Mouse (Mus musculus): ENCODE measurements around the gene Polr2l. TPM values are rescaled to one million over a fixed set of nuclear protein-coding genes. Genes with fewer than 3 reads are reported as not detected.
A peak's percentile ranks its signal among the peaks of the same experiment; 100 is the strongest.

Polr2l gene
- polyA plus RNA-seq, 1 experiment from 2014 or later: 57.1 TPM

DNA sequence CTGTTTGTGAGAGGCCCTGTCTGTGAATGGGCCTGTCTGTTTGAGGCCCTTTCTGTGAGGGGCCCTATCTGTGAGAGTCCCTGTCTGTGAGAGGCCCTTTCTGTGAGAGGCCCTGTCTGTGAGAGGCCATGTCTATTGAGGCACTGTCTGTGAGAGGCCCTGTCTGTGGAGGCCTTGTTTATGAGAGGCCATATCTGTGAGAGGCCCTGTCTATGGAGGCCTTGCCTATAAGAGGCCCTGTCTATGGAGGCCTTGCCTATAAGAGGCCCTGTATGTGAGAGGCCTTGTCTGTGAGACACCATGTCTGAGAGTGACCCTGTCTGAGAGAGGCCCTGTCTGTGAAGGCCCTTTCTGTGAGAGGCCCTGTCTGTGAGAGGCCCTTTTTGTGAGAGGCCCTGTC, 33.2 kb upstream of the Polr2l start:
- peak overlapping the region; percentile 74 for H3K27ac ChIP-seq (ENCODE audit: low read length)
- peak; percentile 89 for ATAC-seq
- H3K4me1 ChIP-seq (ENCODE audit: control insufficient read depth, insufficient read depth, low read length): peaks cover 10% of the 10 kb centered on the region
- H3K36me3 ChIP-seq (ENCODE audit: control insufficient read depth, insufficient read depth, low read length): 0 out of 2 replicates have a peak, but pooled peaks cover 6% of the 10 kb centered on the region
- no peak overlapping the region for H3K9ac ChIP-seq (ENCODE audit: low read depth, low read length)
- no peak overlapping the region for H3K4me3 ChIP-seq (ENCODE audit: low read length)
- no peaks in the 10 kb centered on the region for H3K27me3 ChIP-seq (replicated peaks; ENCODE audit: control insufficient read depth, insufficient read depth, low read length)
- no peaks in the 10 kb centered on the region for H3K9me3 ChIP-seq (ENCODE audit: control insufficient read depth, low read length)
- H3K4me2 ChIP-seq (ENCODE audit: low read depth, low read length): no peak overlapping the region

DNA sequence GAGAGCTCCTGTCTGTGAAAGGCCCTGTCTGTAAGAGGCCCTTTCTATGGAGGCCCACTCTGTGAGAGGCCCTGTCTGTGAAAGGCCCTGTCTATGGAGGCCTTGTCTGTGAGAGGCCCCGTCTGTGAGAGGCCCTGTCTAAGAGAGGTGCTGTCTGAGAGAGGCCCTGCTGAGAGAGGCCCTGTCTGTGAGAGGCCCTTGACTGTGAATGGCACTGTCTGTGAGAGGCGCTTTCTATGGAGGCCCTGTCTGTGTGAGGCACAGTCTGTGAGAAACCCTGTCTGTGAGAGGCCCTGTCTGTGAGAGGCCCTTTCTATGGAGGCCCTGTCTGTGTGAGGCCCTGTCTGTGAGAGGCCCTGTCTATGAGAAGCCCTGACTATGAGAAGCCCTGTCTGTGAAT, 31.3 kb upstream of the Polr2l start:
- H3K9ac ChIP-seq (ENCODE audit: low read depth, low read length): no peak overlapping the region
- no peaks in the 10 kb centered on the region for H3K27me3 ChIP-seq (replicated peaks; ENCODE audit: control insufficient read depth, insufficient read depth, low read length)
- 80% methylated on average over 2 of the region's 2 CpGs for WGBS
- peaks cover 10% of the 10 kb centered on the region for H3K4me1 ChIP-seq (ENCODE audit: control insufficient read depth, insufficient read depth, low read length)
- H3K9me3 ChIP-seq (ENCODE audit: control insufficient read depth, low read length): no peaks in the 10 kb centered on the region
- H3K36me3 ChIP-seq (ENCODE audit: control insufficient read depth, insufficient read depth, low read length): 0 out of 2 replicates have a peak, but pooled peaks cover 6% of the 10 kb centered on the region
- no peak overlapping the region for H3K4me3 ChIP-seq (ENCODE audit: low read length)
- ATAC-seq: no peak
- H3K27ac ChIP-seq (ENCODE audit: low read length): no peak overlapping the region
- H3K4me2 ChIP-seq (ENCODE audit: low read depth, low read length): no peak overlapping the region

DNA sequence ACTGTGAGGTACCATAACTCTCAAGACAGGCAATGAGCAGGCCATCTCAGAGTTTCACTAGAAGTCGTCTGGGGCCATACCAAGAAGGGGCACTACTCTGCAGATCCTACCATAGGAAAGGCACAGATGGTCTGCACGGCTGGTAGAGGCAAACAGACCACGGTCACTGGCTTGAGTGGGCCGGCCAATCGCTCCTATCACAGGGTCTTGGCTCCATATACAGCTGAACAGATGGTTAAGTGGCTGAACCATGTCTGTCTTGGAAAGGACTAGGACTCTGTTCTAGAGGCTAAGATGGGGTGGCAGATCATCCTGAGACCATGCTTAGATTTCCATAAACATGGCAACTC, 27.6 kb upstream of the Polr2l start:
- Histone ChIP-seq H3K9ac (ENCODE audit: low read depth, low read length) (no peak overlapping the region), H3K4me2 (ENCODE audit: low read depth, low read length) (no peak overlapping the region), H3K27ac (ENCODE audit: low read length) (no peak overlapping the region), H3K27me3 (replicated peaks; ENCODE audit: control insufficient read depth, insufficient read depth, low read length) (no peaks in the 10 kb centered on the region), H3K36me3 (ENCODE audit: control insufficient read depth, insufficient read depth, low read length) (no peaks in the 10 kb centered on the region), H3K9me3 (ENCODE audit: control insufficient read depth, low read length) (no peaks in the 10 kb centered on the region), H3K4me3 (ENCODE audit: low read length) (no peak overlapping the region), H3K4me1 (ENCODE audit: control insufficient read depth, insufficient read depth, low read length) (peaks cover 7% of the 10 kb centered on the region)
- ATAC-seq: no peak
- WGBS: 94% methylated on average over 5 of the region's 5 CpGs

DNA sequence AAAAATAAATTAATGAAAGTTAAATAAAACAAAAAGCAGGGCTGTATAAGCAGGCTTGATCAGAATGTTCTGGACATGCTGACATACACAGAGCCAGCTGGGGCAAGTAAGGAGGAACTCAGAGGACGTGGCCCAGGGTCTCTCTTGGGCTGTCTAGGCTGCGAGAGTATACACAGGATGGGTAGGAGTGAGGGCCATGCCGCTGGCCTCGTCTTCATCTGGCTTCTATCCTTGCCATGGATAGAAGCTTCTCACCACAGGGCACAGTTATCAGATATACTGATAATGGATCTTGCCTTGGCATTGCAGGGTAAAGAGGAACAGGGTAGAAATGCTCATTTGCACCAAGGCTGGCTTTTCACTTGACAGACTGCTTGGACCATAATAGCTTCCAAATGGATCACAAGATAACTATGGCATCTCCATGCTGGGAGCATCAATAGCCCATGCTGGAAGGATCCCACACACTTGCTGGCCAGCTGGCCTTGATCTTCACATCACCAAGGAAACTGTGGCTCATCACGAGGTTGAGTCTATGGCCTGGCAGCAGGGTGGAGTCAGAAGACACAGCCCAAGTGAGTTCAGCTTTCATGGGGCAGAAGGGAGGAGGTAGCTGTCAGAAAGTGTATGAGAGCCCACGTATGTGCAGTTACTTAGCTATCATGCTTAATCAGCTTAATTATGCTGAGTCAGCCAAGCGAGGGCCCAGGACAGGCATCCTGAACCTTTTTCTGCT, 27.1 kb upstream of the Polr2l start:
- no peaks in the 10 kb centered on the region for H3K36me3 ChIP-seq (ENCODE audit: control insufficient read depth, insufficient read depth, low read length)
- no peak overlapping the region for H3K27ac ChIP-seq (ENCODE audit: low read length)
- no peak overlapping the region for H3K4me3 ChIP-seq (ENCODE audit: low read length)
- no peak overlapping the region for H3K4me2 ChIP-seq (ENCODE audit: low read depth, low read length)
- no peak for ATAC-seq
- H3K9me3 ChIP-seq (ENCODE audit: control insufficient read depth, low read length): no peaks in the 10 kb centered on the region
- H3K27me3 ChIP-seq (replicated peaks; ENCODE audit: control insufficient read depth, insufficient read depth, low read length): no peaks in the 10 kb centered on the region
- H3K9ac ChIP-seq (ENCODE audit: low read depth, low read length): no peak overlapping the region
- 84% methylated on average over 7 of the region's 7 CpGs for WGBS
- H3K4me1 ChIP-seq (ENCODE audit: control insufficient read depth, insufficient read depth, low read length): peaks cover 7% of the 10 kb centered on the region

DNA sequence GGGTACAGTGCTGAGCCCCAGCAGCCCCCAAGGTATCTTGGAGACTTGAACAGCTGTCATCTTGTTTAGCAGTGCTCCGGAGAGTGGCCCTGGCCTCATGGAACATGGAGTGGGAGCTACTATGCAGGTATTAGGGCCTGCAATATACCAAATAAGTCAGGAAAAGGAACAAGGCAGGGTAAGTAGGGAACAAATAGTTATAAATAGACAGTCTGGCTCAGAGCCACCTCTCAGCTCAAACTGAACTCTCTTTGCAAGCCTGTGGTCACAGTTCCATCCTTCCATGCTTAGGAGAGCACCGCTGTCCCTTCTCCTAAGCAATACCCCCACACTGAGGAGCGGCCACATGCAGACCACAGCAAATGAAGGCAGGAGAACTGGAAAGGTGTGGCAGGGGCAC, 22.7 kb upstream of the Polr2l start:
- Histone ChIP-seq H3K4me2 (ENCODE audit: low read depth, low read length) (no peak overlapping the region), H3K27me3 (replicated peaks; ENCODE audit: control insufficient read depth, insufficient read depth, low read length) (no peaks in the 10 kb centered on the region), H3K9me3 (ENCODE audit: control insufficient read depth, low read length) (no peaks in the 10 kb centered on the region), H3K4me3 (ENCODE audit: low read length) (no peak overlapping the region), H3K9ac (ENCODE audit: low read depth, low read length) (no peak overlapping the region), H3K4me1 (ENCODE audit: control insufficient read depth, insufficient read depth, low read length) (no peaks in the 10 kb centered on the region), H3K27ac (ENCODE audit: low read length) (no peak overlapping the region), H3K36me3 (ENCODE audit: control insufficient read depth, insufficient read depth, low read length) (peaks cover 5% of the 10 kb centered on the region; the same call in 1 of the 2 replicates)
- ATAC-seq: no peak
- WGBS: 94% methylated on average over 3 of the region's 3 CpGs

DNA sequence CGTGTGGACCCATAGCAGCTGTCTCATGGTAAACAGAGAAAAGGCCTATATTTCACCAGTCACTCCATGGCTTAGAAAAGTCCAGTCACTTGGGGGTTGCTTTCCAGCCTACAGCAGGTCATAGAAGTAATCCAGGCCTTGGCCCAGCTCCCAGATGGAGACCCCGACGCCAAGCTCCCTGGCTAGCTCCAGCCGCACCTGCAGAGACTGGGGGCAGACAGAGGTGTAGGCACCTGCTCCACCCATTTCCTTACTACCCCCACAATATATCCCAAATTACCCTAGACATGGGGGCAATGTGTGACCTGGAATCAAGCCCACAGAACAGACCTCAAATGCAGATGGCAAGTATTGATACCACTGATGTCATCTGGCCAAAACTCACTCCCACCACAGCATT, 21.0 kb upstream of the Polr2l start:
- 81% methylated on average over 4 of the region's 4 CpGs for WGBS
- no peaks in the 10 kb centered on the region for H3K4me1 ChIP-seq (ENCODE audit: control insufficient read depth, insufficient read depth, low read length)
- H3K27me3 ChIP-seq (replicated peaks; ENCODE audit: control insufficient read depth, insufficient read depth, low read length): no peaks in the 10 kb centered on the region
- H3K36me3 ChIP-seq (ENCODE audit: control insufficient read depth, insufficient read depth, low read length): peaks cover 5% of the 10 kb centered on the region; the same call in 1 of the 2 replicates
- no peak for ATAC-seq
- no peak overlapping the region for H3K4me3 ChIP-seq (ENCODE audit: low read length)
- no peak overlapping the region for H3K27ac ChIP-seq (ENCODE audit: low read length)
- no peaks in the 10 kb centered on the region for H3K9me3 ChIP-seq (ENCODE audit: control insufficient read depth, low read length)
- H3K4me2 ChIP-seq (ENCODE audit: low read depth, low read length): no peak overlapping the region
- H3K9ac ChIP-seq (ENCODE audit: low read depth, low read length): no peak overlapping the region

DNA sequence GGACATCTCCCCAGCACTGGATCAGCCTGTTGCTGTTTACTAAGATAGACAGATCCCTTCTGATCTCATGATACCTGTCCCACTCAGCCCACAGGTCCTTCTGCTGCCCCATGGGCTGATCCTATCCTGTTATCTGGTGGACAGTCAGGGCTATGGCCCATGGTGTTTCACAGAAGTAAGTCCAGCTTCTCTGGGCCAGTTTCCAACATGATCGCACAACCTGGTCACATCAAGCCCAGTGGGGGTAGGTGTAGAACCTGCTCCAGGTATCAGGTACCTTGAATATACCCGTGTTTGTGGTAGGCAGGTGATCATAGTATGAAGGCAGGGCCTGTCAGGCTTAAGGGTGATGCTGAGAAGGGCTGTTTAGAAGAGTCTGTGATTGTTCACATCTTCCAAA, 20.4 kb upstream of the Polr2l start:
- WGBS: 81% methylated on average over 2 of the region's 2 CpGs
- H3K4me2 ChIP-seq (ENCODE audit: low read depth, low read length): no peak overlapping the region
- H3K9me3 ChIP-seq (ENCODE audit: control insufficient read depth, low read length): no peaks in the 10 kb centered on the region
- ATAC-seq: no peak
- H3K9ac ChIP-seq (ENCODE audit: low read depth, low read length): no peak overlapping the region
- H3K4me3 ChIP-seq (ENCODE audit: low read length): no peak overlapping the region
- no peaks in the 10 kb centered on the region for H3K4me1 ChIP-seq (ENCODE audit: control insufficient read depth, insufficient read depth, low read length)
- H3K27me3 ChIP-seq (replicated peaks; ENCODE audit: control insufficient read depth, insufficient read depth, low read length): no peaks in the 10 kb centered on the region
- H3K27ac ChIP-seq (ENCODE audit: low read length): no peak overlapping the region
- peaks cover 5% of the 10 kb centered on the region; the same call in 1 of the 2 replicates for H3K36me3 ChIP-seq (ENCODE audit: control insufficient read depth, insufficient read depth, low read length)

DNA sequence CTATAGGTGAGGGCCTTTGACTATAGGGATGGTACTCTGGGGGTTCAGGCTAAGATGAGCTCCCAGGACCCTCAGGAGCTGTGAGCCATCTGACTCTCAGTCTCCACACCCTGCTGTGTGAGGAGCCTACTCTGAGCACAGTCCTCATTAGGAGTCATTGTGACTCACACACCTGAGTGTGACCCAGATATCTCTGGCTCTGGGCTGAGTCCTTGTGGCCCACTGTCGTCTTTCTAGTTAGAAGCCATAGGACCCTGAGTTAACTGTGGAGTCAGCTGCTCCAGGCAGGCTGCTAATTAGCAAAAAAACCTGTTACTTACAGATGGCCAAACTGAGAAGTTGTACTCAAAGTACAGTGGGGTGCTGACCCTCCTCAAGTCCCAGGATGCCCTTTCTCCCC, 18.8 kb upstream of the Polr2l start:
- Histone ChIP-seq H3K9ac (ENCODE audit: low read depth, low read length) (no peak overlapping the region), H3K4me1 (ENCODE audit: control insufficient read depth, insufficient read depth, low read length) (no peaks in the 10 kb centered on the region), H3K36me3 (ENCODE audit: control insufficient read depth, insufficient read depth, low read length) (peaks cover 5% of the 10 kb centered on the region; the same call in 1 of the 2 replicates), H3K4me3 (ENCODE audit: low read length) (no peak overlapping the region), H3K27ac (ENCODE audit: low read length) (no peak overlapping the region), H3K27me3 (replicated peaks; ENCODE audit: control insufficient read depth, insufficient read depth, low read length) (no peaks in the 10 kb centered on the region), H3K9me3 (ENCODE audit: control insufficient read depth, low read length) (no peaks in the 10 kb centered on the region), H3K4me2 (ENCODE audit: low read depth, low read length) (no peak overlapping the region)
- WGBS: 82% methylated on average over 1 of the region's 1 CpGs
- no peak for ATAC-seq

DNA sequence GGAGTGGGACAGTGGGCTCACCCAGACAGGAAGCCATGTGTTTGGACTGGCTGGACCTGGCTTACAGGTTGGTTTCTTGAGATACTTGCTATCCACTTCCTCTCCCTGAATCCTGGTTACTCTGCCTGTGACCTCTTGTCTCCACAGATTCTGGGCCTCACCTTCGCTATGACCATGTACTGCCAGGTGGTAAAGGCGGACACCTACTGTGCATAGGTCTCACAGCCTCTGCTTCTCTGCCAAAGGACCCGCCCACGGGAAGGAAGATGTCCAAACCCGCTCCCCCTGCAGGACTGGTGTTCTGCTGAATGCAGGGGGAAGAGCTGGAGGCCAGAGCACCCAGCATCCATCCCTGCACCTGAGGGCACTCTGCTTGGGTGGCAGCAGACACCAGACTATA, 17.8 kb upstream of the Polr2l start:
- Histone ChIP-seq H3K9me3 (ENCODE audit: control insufficient read depth, low read length) (no peaks in the 10 kb centered on the region), H3K27ac (ENCODE audit: low read length) (no peak overlapping the region), H3K4me1 (ENCODE audit: control insufficient read depth, insufficient read depth, low read length) (no peaks in the 10 kb centered on the region), H3K4me2 (ENCODE audit: low read depth, low read length) (no peak overlapping the region), H3K27me3 (replicated peaks; ENCODE audit: control insufficient read depth, insufficient read depth, low read length) (no peaks in the 10 kb centered on the region), H3K9ac (ENCODE audit: low read depth, low read length) (no peak overlapping the region), H3K4me3 (ENCODE audit: low read length) (no peak overlapping the region), H3K36me3 (ENCODE audit: control insufficient read depth, insufficient read depth, low read length) (peaks cover 5% of the 10 kb centered on the region; the same call in 1 of the 2 replicates)
- no peak for ATAC-seq
- 87% methylated on average over 5 of the region's 5 CpGs for WGBS

DNA sequence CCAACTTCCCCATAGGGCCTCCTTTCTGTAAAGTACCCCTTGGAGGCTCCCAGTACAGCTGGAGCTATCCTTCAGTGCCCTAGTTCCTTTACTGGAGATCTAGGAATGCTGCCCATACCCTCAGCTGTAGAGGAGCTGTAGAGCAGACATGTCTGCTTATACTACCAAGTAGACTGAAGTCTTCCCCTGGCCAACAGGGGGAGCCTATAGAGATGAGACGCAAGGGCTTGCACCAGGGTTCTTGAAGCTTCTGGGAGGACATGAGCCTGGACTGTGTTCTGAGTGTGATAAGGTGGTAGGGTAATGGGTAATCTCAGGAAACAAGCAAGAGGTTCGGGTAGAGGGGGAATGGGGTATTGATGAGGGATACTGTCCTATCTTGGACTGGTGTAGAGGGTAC, 16.2 kb upstream of the Polr2l start:
- no peak for ATAC-seq
- Histone ChIP-seq H3K27ac (ENCODE audit: low read length) (no peak overlapping the region), H3K4me3 (ENCODE audit: low read length) (no peak overlapping the region), H3K4me2 (ENCODE audit: low read depth, low read length) (no peak overlapping the region), H3K27me3 (replicated peaks; ENCODE audit: control insufficient read depth, insufficient read depth, low read length) (no peaks in the 10 kb centered on the region), H3K36me3 (ENCODE audit: control insufficient read depth, insufficient read depth, low read length) (peaks cover 5% of the 10 kb centered on the region; the same call in 1 of the 2 replicates), H3K9me3 (ENCODE audit: control insufficient read depth, low read length) (no peaks in the 10 kb centered on the region), H3K4me1 (ENCODE audit: control insufficient read depth, insufficient read depth, low read length) (no peaks in the 10 kb centered on the region), H3K9ac (ENCODE audit: low read depth, low read length) (no peak overlapping the region)
- 77% methylated on average over 2 of the region's 2 CpGs for WGBS
